Mouse (Mus musculus): ENCODE measurements around the gene 2310011J03Rik. TPM values are rescaled to one million over a fixed set of nuclear protein-coding genes. Genes with fewer than 3 reads are reported as not detected.

Gene 2310011J03Rik
- polyA plus RNA-seq, 1 experiment from 2014 or later, result 42.3 TPM

DNA sequence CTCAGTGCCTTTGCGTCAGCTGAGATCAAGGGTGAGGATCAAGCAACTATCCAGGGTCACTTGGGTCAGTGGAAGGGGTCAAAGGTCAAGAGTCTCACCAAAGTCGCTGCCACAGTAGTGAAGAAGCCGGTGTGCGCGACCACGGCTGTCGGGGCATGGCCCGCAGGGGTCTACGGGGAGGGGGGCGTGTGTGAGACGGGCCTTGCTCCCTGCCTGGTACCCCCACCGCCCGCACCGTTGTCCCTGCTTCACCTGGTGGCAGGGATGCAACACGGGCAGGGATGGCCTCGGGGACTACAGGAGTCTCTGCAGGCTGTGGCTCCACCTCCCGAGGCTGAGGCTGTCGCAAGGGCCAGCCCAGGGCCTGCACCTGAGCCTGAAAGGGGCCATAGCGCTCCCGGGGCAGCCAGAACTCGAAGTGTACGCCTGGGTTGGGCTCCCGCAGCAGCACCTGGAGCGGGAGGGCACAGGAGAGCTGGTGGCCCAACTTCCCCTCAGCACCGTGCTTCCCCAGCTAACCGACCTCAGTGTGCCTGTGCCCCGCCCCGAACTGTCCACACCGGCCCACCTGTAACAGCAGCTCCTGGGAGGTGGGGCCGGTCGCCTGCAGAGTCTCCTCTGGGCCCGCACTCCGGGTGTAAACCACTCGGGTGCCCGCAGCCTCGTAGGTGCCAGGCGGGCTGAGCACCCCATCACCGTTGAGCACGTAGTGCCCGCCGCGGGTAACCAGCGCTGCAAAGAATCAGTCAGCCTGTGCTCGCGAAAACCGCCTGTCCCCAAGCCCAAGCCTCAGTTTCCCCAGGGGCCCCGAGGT is 21.4 kb upstream of the 2310011J03Rik start:
- Histone ChIP-seq H3K27me3 (peaks cover 52% of the 10 kb centered on the region), H3K4me1 (replicated peaks) (peaks cover 67% of the 10 kb centered on the region), H3K4me2 (peak overlapping the region; percentile 82), H3K9me3 (replicated peaks) (no peaks in the 10 kb centered on the region), H3K27ac (no peak overlapping the region), H3K36me3 (no peaks in the 10 kb centered on the region), H3K9ac (peak overlapping the region; percentile 23), H3K4me3 (replicated peaks) (peak overlapping the region; percentile 56)
- 4% methylated on average over 47 of the region's 47 CpGs for WGBS (ENCODE audit: insufficient replicate concordance)
- no peak for DNase-seq
- ATAC-seq (ENCODE audit: low read depth), result no peak

- DNase-seq, result no peak
- WGBS (ENCODE audit: insufficient replicate concordance), result 29% methylated on average over 21 of the region's 21 CpGs
- peaks cover 6% of the 10 kb centered on the region for H3K36me3 ChIP-seq
Measured at GRCm38 (mm10) chr10:80341026-80341425, 20.7 kb upstream of the 2310011J03Rik start.

GRCm38 (mm10) chr10:80339941-80340750 is 19.8 kb upstream of the 2310011J03Rik start:
- H3K9ac ChIP-seq, result peak overlapping the region; percentile 15; the same call in 1 of the 2 replicates
- ATAC-seq (ENCODE audit: low read depth) (peak; percentile 32), DNase-seq (peak; percentile 81)
- peaks cover 43% of the 10 kb centered on the region for H3K27me3 ChIP-seq
- H3K4me2 ChIP-seq, result peak overlapping the region; percentile 59
- H3K4me1 ChIP-seq (replicated peaks), result peaks cover 55% of the 10 kb centered on the region
- H3K4me3 ChIP-seq (replicated peaks), result peak overlapping the region; percentile 30
- WGBS (ENCODE audit: insufficient replicate concordance), result 18% methylated on average over 19 of the region's 19 CpGs
- H3K36me3 ChIP-seq, result peaks cover 15% of the 10 kb centered on the region
- H3K9me3 ChIP-seq (replicated peaks), result no peaks in the 10 kb centered on the region
- H3K27ac ChIP-seq, result no peak overlapping the region

More at GRCm38 (mm10) chr10:80341026-80341425, 20.7 kb upstream of the 2310011J03Rik start:
- Histone ChIP-seq H3K9ac (no peak overlapping the region), H3K9me3 (replicated peaks) (no peaks in the 10 kb centered on the region), H3K4me2 (peak overlapping the region; percentile 82), H3K4me3 (replicated peaks) (peak overlapping the region; percentile 56; the same call in 1 of the 2 replicates), H3K4me1 (replicated peaks) (peaks cover 63% of the 10 kb centered on the region), H3K27ac (no peak overlapping the region), H3K27me3 (peaks cover 47% of the 10 kb centered on the region)
- ATAC-seq (ENCODE audit: low read depth), result no peak

GRCm38 (mm10) chr10:80336263-80336662 is 15.9 kb upstream of the 2310011J03Rik start:
- DNase-seq, result no peak
- H3K27ac ChIP-seq, result no peak overlapping the region
- 73% methylated on average over 12 of the region's 12 CpGs for WGBS (ENCODE audit: insufficient replicate concordance)
- peaks cover 35% of the 10 kb centered on the region for H3K36me3 ChIP-seq
- H3K27me3 ChIP-seq, result peaks cover 20% of the 10 kb centered on the region
- no peak overlapping the region for H3K4me2 ChIP-seq
- no peak overlapping the region for H3K9ac ChIP-seq
- H3K9me3 ChIP-seq (replicated peaks), result no peaks in the 10 kb centered on the region
- H3K4me1 ChIP-seq (replicated peaks), result peaks cover 51% of the 10 kb centered on the region
- no peak overlapping the region for H3K4me3 ChIP-seq (replicated peaks)
- no peak for ATAC-seq (ENCODE audit: low read depth)

GRCm38 (mm10) chr10:80332525-80332989 is 12.2 kb upstream of the 2310011J03Rik start:
- peaks cover 35% of the 10 kb centered on the region for H3K36me3 ChIP-seq
- WGBS (ENCODE audit: insufficient replicate concordance), result 51% methylated on average over 5 of the region's 5 CpGs
- ATAC-seq (ENCODE audit: low read depth) (no peak), DNase-seq (no peak)
- H3K4me1 ChIP-seq (replicated peaks), result peaks cover 66% of the 10 kb centered on the region
- H3K9ac ChIP-seq, result peak overlapping the region; percentile 83
- peak overlapping the region; percentile 98 for H3K4me2 ChIP-seq
- peaks cover 8% of the 10 kb centered on the region for H3K27me3 ChIP-seq
- peak overlapping the region; percentile 96 for H3K27ac ChIP-seq
- no peaks in the 10 kb centered on the region for H3K9me3 ChIP-seq (replicated peaks)
- H3K4me3 ChIP-seq (replicated peaks), result peak overlapping the region; percentile 71

DNA sequence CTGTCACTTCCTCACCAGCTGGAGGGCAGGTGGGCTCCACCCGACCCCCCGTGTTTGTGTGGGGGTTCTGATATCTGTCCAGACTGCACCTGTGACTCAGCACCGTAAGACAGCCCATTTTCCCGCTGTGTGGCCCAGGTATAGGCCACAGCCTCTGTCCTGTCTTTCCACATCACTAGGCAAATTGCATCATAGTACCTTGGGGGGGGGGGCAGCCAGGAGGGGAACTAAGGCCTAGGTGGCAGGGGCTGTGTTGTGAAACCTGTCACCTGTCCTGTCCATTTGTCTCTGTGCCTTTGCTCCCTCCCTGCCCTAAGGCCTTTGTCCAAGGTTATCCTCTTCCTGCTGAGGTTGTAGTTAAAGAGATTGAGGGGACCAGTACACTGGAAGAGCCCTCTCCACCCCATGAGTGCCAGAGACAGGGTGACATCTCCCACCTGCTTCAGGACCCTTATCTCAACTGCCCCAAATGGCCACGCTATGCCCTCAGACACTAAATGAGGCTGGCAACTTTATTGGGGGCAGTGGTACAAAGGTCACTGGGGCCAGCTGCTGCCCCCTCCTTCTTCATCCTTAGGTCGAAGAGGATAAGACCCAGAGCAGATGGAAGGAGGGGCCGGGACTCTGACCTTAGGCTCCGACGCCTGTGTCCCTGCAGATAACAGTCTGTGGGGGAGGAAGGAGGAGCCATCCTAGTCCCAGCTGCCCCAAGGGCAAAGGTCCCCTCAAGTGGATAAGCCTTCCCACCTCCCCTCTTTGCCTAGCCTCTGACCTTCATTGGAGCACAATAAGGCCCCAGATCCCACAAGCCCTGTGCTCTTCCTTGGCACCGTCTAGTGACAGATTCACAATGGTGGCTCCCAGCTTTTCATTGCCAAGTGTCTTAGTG is 11.5 kb upstream of the 2310011J03Rik start:
- H3K36me3 ChIP-seq, result peaks cover 35% of the 10 kb centered on the region
- peaks cover 8% of the 10 kb centered on the region for H3K27me3 ChIP-seq
- ATAC-seq (ENCODE audit: low read depth) (peak; percentile 79), DNase-seq (peak; percentile 83)
- peak overlapping the region; percentile 96 for H3K27ac ChIP-seq
- H3K9ac ChIP-seq, result peak overlapping the region; percentile 83
- peaks cover 66% of the 10 kb centered on the region for H3K4me1 ChIP-seq (replicated peaks)
- peak overlapping the region; percentile 98 for H3K4me2 ChIP-seq
- peak overlapping the region; percentile 71 for H3K4me3 ChIP-seq (replicated peaks)
- H3K9me3 ChIP-seq (replicated peaks), result no peaks in the 10 kb centered on the region
- 14% methylated on average over 10 of the region's 10 CpGs for WGBS (ENCODE audit: insufficient replicate concordance)

- peak overlapping the region; percentile 96 for H3K27ac ChIP-seq
- DNase-seq (no peak), ATAC-seq (ENCODE audit: low read depth) (no peak)
- 55% methylated on average over 2 of the region's 2 CpGs for WGBS (ENCODE audit: insufficient replicate concordance)
- H3K36me3 ChIP-seq, result peaks cover 27% of the 10 kb centered on the region
- peak overlapping the region; percentile 83 for H3K9ac ChIP-seq
- peak overlapping the region; percentile 98 for H3K4me2 ChIP-seq
- peaks cover 8% of the 10 kb centered on the region for H3K27me3 ChIP-seq
- peak overlapping the region; percentile 71 for H3K4me3 ChIP-seq (replicated peaks)
- H3K4me1 ChIP-seq (replicated peaks), result peaks cover 69% of the 10 kb centered on the region
- no peaks in the 10 kb centered on the region for H3K9me3 ChIP-seq (replicated peaks)
Measured at GRCm38 (mm10) chr10:80330888-80331287, 10.6 kb upstream of the 2310011J03Rik start.

- no peak for DNase-seq
- Histone ChIP-seq H3K4me1 (replicated peaks) (peaks cover 75% of the 10 kb centered on the region), H3K4me3 (replicated peaks) (peak overlapping the region; percentile 71), H3K9me3 (replicated peaks) (no peaks in the 10 kb centered on the region), H3K27me3 (peaks cover 3% of the 10 kb centered on the region; the same call in 1 of the 2 replicates), H3K9ac (peak overlapping the region; percentile 83), H3K36me3 (peaks cover 19% of the 10 kb centered on the region), H3K27ac (peak overlapping the region; percentile 96), H3K4me2 (peak overlapping the region; percentile 98)
- 1% methylated on average over 41 of the region's 41 CpGs for WGBS (ENCODE audit: insufficient replicate concordance)
- no peak for ATAC-seq (ENCODE audit: low read depth)
Measured at GRCm38 (mm10) chr10:80330084-80330483, 9.7 kb upstream of the 2310011J03Rik start.

GRCm38 (mm10) chr10:80329273-80330081 is 9.1 kb upstream of the 2310011J03Rik start, which contains the start of the genes Pcsk4 and Reep6:
Pcsk4 (minus strand) TSS chr10:80329498.
Reep6 (plus strand) TSS chr10:80329953.
- peak within 1 kb of the TSS; percentile 71 for H3K4me3 ChIP-seq (replicated peaks)
- H3K4me1 ChIP-seq (replicated peaks), result peaks cover 77% of the 10 kb centered on the region
- peak within 1 kb of the TSS; percentile 98 for H3K4me2 ChIP-seq
- 6% methylated on average over 36 of the region's 36 CpGs for WGBS (ENCODE audit: insufficient replicate concordance)
- peak within 1 kb of the TSS; percentile 83 for H3K9ac ChIP-seq
- DNase-seq (peak; percentile 100), ATAC-seq (ENCODE audit: low read depth) (peak; percentile 81)
- H3K27me3 ChIP-seq, result peaks cover 3% of the 10 kb centered on the region; the same call in 1 of the 2 replicates
- H3K27ac ChIP-seq, result peak within 1 kb of the TSS; percentile 96
- H3K36me3 ChIP-seq, result peaks cover 13% of the 10 kb centered on the region
- H3K9me3 ChIP-seq (replicated peaks), result no peaks in the 10 kb centered on the region

GRCm38 (mm10) chr10:80325045-80325444 is 4.7 kb upstream of the 2310011J03Rik start:
- Histone ChIP-seq H3K27ac (no peak overlapping the region; the same call in 1 of the 2 replicates), H3K27me3 (no peaks in the 10 kb centered on the region), H3K4me2 (no peak overlapping the region), H3K36me3 (no peaks in the 10 kb centered on the region), H3K4me3 (replicated peaks) (no peak overlapping the region), H3K4me1 (replicated peaks) (peaks cover 74% of the 10 kb centered on the region), H3K9ac (0 out of 2 replicates have a peak overlapping the region, but pooled peaks have one; percentile 15), H3K9me3 (replicated peaks) (no peaks in the 10 kb centered on the region)
- ATAC-seq (ENCODE audit: low read depth) (no peak), DNase-seq (no peak)
- 74% methylated on average over 21 of the region's 21 CpGs for WGBS (ENCODE audit: insufficient replicate concordance)
